Mouse (Mus musculus) heart, embryonic 16.5 days (tissue): Measurements from ENCODE around the gene Disp2. TPM values are rescaled to one million over a fixed set of nuclear protein-coding genes. Genes with fewer than 3 reads are reported as not detected.

Experiments used
- ATAC-seq: fragments of 200-750 bp; cut with Nextera tagmentation; replicated peaks from 2 replicates; pipeline ENCODE4 v1.8.0; 2017; ENCODE audit warnings: moderate number of reproducible peaks; ENCODE audit not compliant: insufficient read depth, low FRiP score; ENCODE audit errors: extremely low read depth
- H3K27ac ChIP-seq: fragments of 300-500 bp; sonication (generic); 2 replicates; pipeline ENCODE4 v1.5.1; 2014; ENCODE audit warnings: mild to moderate bottlenecking, low read length, control low read depth, moderate library complexity
- H3K27me3 ChIP-seq: fragments of 300-500 bp; sonication (generic); 2 replicates; pipeline ENCODE4 v1.6.1; 2014; ENCODE audit warnings: low read length, mixed read lengths; ENCODE audit not compliant: control insufficient read depth, insufficient read depth
- H3K36me3 ChIP-seq: fragments of 300-500 bp; sonication (generic); 2 replicates; pipeline ENCODE4 v1.6.1; 2014; ENCODE audit not compliant: control insufficient read depth, insufficient read depth
- H3K4me1 ChIP-seq: fragments of 300-500 bp; sonication (generic); 2 replicates; pipeline ENCODE4 v1.6.1; 2014; ENCODE audit warnings: low read length, mixed read lengths; ENCODE audit not compliant: control insufficient read depth, insufficient read depth
- H3K4me2 ChIP-seq: fragments of 300-500 bp; sonication (generic); 2 replicates; pipeline ENCODE4 v1.6.1; 2014; ENCODE audit warnings: low read depth, mild to moderate bottlenecking, control low read depth, low read length
- H3K4me3 ChIP-seq: fragments of 300-500 bp; sonication (generic); 2 replicates; pipeline ENCODE4 v1.5.1; 2014; ENCODE audit warnings: mild to moderate bottlenecking, control low read depth, low read length
- H3K9ac ChIP-seq: fragments of 300-500 bp; sonication (generic); 2 replicates; pipeline ENCODE4 v1.6.1; 2014; ENCODE audit warnings: low read length, control low read depth
- H3K9me3 ChIP-seq: fragments of 300-500 bp; sonication (generic); replicated peaks from 2 replicates; pipeline ENCODE4 v1.6.1; 2016; ENCODE audit warnings: low read length; ENCODE audit not compliant: control insufficient read depth
- WGBS: fragments of 180-500 bp; shearing (Covaris S2); extraction: QIAGEN DNeasy Blood & Tissue Kit; methylation state at CpG from one replicate; pipeline ENCODE4 v1.1.7; 2014; 5-methylcytosine and 5-hydroxymethylcytosine counted together
- polyA plus RNA-seq: library from polyadenylated mRNA; unstranded; fragments of >200 nt; fragmentation: Nextera tagmentation; extraction: Ambion mirVana; gene quantifications from 2 replicates; pipeline ENCODE4 v1.2.1, GENCODE M21; 2015

Disp2 gene
- polyA plus RNA-seq, 1 experiment from 2014 or later: 0.24 TPM

- H3K4me3 ChIP-seq: no peak overlapping the region
- H3K36me3 ChIP-seq: no peaks in the 10 kb centered on the region
- ATAC-seq: no peak
- H3K9ac ChIP-seq: no peak overlapping the region
- WGBS: 21% methylated on average over 11 of the region's 11 CpGs
- no peaks in the 10 kb centered on the region for H3K27me3 ChIP-seq
- peak overlapping the region; percentile 20; the same call in 1 of the 2 replicates for H3K27ac ChIP-seq
- no peaks in the 10 kb centered on the region for H3K9me3 ChIP-seq
- no peak overlapping the region for H3K4me2 ChIP-seq
- peaks cover 52% of the 10 kb centered on the region for H3K4me1 ChIP-seq
These were observed 15.3 kb upstream of the Disp2 start for GRCm38 (mm10) chr2:118764094-118764831.

GRCm38 (mm10) chr2:118764875-118765274 lies 14.6 kb upstream of the Disp2 start:
- Histone ChIP-seq H3K36me3 (no peaks in the 10 kb centered on the region), H3K4me2 (no peak overlapping the region)

GRCm38 (mm10) chr2:118766041-118767033 lies 13.2 kb upstream of the Disp2 start:
- Histone ChIP-seq H3K4me3 (no peak overlapping the region), H3K9me3 (no peaks in the 10 kb centered on the region; the same call in 1 of the 2 replicates), H3K27me3 (no peaks in the 10 kb centered on the region), H3K4me1 (peaks cover 32% of the 10 kb centered on the region), H3K36me3 (no peaks in the 10 kb centered on the region), H3K4me2 (no peak overlapping the region), H3K27ac (no peak overlapping the region), H3K9ac (no peak overlapping the region)
- ATAC-seq: no peak
- WGBS: 60% methylated on average over 10 of the region's 10 CpGs

More at GRCm38 (mm10) chr2:118764875-118765274, 14.6 kb upstream of the Disp2 start:
- WGBS: 77% methylated on average over 5 of the region's 5 CpGs
- no peak overlapping the region for H3K27ac ChIP-seq
- H3K9ac ChIP-seq: no peak overlapping the region
- H3K27me3 ChIP-seq: no peaks in the 10 kb centered on the region
- no peaks in the 10 kb centered on the region; the same call in 1 of the 2 replicates for H3K9me3 ChIP-seq
- H3K4me3 ChIP-seq: no peak overlapping the region
- no peak for ATAC-seq
- H3K4me1 ChIP-seq: peaks cover 47% of the 10 kb centered on the region

- Histone ChIP-seq H3K4me1 (peaks cover 2% of the 10 kb centered on the region; the same call in 1 of the 2 replicates), H3K4me2 (no peak within 1 kb of the TSS), H3K9ac (no peak within 1 kb of the TSS), H3K36me3 (no peaks in the 10 kb centered on the region), H3K27me3 (no peaks in the 10 kb centered on the region), H3K27ac (no peak within 1 kb of the TSS), H3K4me3 (no peak within 1 kb of the TSS), H3K9me3 (no peaks in the 10 kb centered on the region; the same call in 1 of the 2 replicates)
- WGBS: 76% methylated on average over 6 of the region's 6 CpGs
- no peak for ATAC-seq
These were observed 7.2 kb upstream of the Disp2 start, which contains the start of gene Phgr1 for GRCm38 (mm10) chr2:118772158-118772874. Gene Phgr1, plus strand, starts transcription at chr2:118772769.

GRCm38 (mm10) chr2:118774536-118774935 lies 5.0 kb upstream of the Disp2 start:
- Histone ChIP-seq H3K27me3 (no peaks in the 10 kb centered on the region), H3K4me3 (no peak overlapping the region), H3K36me3 (no peaks in the 10 kb centered on the region), H3K4me1 (peaks cover 9% of the 10 kb centered on the region), H3K9me3 (no peaks in the 10 kb centered on the region; the same call in 1 of the 2 replicates), H3K27ac (no peak overlapping the region), H3K4me2 (no peak overlapping the region), H3K9ac (no peak overlapping the region)
- no peak for ATAC-seq
- 57% methylated on average over 2 of the region's 2 CpGs for WGBS

- Histone ChIP-seq H3K36me3 (no peaks in the 10 kb centered on the region), H3K27me3 (no peaks in the 10 kb centered on the region; the same call in 1 of the 2 replicates), H3K4me2 (no peak overlapping the region), H3K4me3 (no peak overlapping the region), H3K9me3 (no peaks in the 10 kb centered on the region), H3K9ac (no peak overlapping the region), H3K27ac (no peak overlapping the region), H3K4me1 (peaks cover 11% of the 10 kb centered on the region)
- WGBS: 53% methylated on average over 1 of the region's 1 CpGs
- ATAC-seq: no peak
These were observed 4.1 kb upstream of the Disp2 start for GRCm38 (mm10) chr2:118775396-118775795.

GRCm38 (mm10) chr2:118775846-118776245 lies 3.7 kb upstream of the Disp2 start:
- no peak overlapping the region for H3K4me3 ChIP-seq
- H3K4me1 ChIP-seq: peaks cover 11% of the 10 kb centered on the region
- H3K9ac ChIP-seq: no peak overlapping the region
- H3K4me2 ChIP-seq: no peak overlapping the region
- 52% methylated on average over 3 of the region's 4 CpGs for WGBS
- no peak for ATAC-seq
- H3K27me3 ChIP-seq: no peaks in the 10 kb centered on the region; the same call in none of the 2 replicates
- no peaks in the 10 kb centered on the region for H3K36me3 ChIP-seq
- H3K27ac ChIP-seq: peak overlapping the region; percentile 27; the same call in 1 of the 2 replicates
- H3K9me3 ChIP-seq: no peaks in the 10 kb centered on the region

GRCm38 (mm10) chr2:118776295-118776694 lies 3.2 kb upstream of the Disp2 start:
- WGBS: 55% methylated on average over 2 of the region's 2 CpGs
- Histone ChIP-seq H3K4me3 (no peak overlapping the region), H3K27ac (peak overlapping the region; percentile 30; the same call in 1 of the 2 replicates), H3K27me3 (no peaks in the 10 kb centered on the region; the same call in none of the 2 replicates), H3K4me1 (peaks cover 11% of the 10 kb centered on the region), H3K9me3 (no peaks in the 10 kb centered on the region), H3K4me2 (no peak overlapping the region), H3K36me3 (no peaks in the 10 kb centered on the region), H3K9ac (no peak overlapping the region)
- no peak for ATAC-seq
